Mouse (Mus musculus) forebrain, embryonic 15.5 days (tissue): Measurements from ENCODE around the gene Cdc42ep4. TPM values are rescaled to one million over a fixed set of nuclear protein-coding genes. Genes with fewer than 3 reads are reported as not detected.
A peak's percentile ranks its signal among the peaks of the same experiment; 100 is the strongest.

Experiments
- ATAC-seq: fragments of 200-750 bp; cut with Nextera tagmentation; replicated peaks from 2 replicates; pipeline ENCODE4 v1.8.0; 2017; ENCODE audit warnings: mild to moderate bottlenecking, moderate TSS enrichment, moderate library complexity
- H3K27ac ChIP-seq: fragments of 300-500 bp; sonication (generic); replicated peaks from 2 replicates; pipeline ENCODE4 v1.5.1; 2015; ENCODE audit warnings: mild to moderate bottlenecking, inconsistent platforms
- H3K27me3 ChIP-seq: fragments of 300-500 bp; sonication (generic); 2 replicates; pipeline ENCODE4 v1.6.1; 2015; ENCODE audit warnings: inconsistent platforms
- H3K36me3 ChIP-seq: fragments of 300-500 bp; sonication (generic); 2 replicates; pipeline ENCODE4 v1.6.1; 2015; ENCODE audit warnings: mild to moderate bottlenecking, inconsistent platforms
- H3K4me1 ChIP-seq: fragments of 300-500 bp; sonication (generic); 2 replicates; pipeline ENCODE4 v1.6.1; 2015; ENCODE audit warnings: inconsistent platforms
- H3K4me2 ChIP-seq: fragments of 300-500 bp; sonication (generic); replicated peaks from 2 replicates; pipeline ENCODE4 v1.6.1; 2015; ENCODE audit warnings: mild to moderate bottlenecking, inconsistent platforms
- H3K4me3 ChIP-seq: fragments of 300-500 bp; sonication (generic); 2 replicates; pipeline ENCODE4 v1.5.1; 2015; ENCODE audit warnings: mild to moderate bottlenecking, inconsistent platforms
- H3K9ac ChIP-seq: fragments of 300-500 bp; sonication (generic); replicated peaks from 2 replicates; pipeline ENCODE4 v1.6.1; 2015; ENCODE audit warnings: mild to moderate bottlenecking, inconsistent platforms
- H3K9me3 ChIP-seq: fragments of 300-500 bp; sonication (generic); 2 replicates; pipeline ENCODE4 v1.6.1; 2016; ENCODE audit warnings: inconsistent platforms
- WGBS: fragments of 180-500 bp; shearing (Covaris S2); methylation state at CpG from one replicate; pipeline ENCODE4 v1.1.7; 2015; ENCODE audit warnings: mixed read lengths; 5-methylcytosine and 5-hydroxymethylcytosine counted together
- polyA plus RNA-seq: library from polyadenylated mRNA; unstranded; fragments of >200 nt; fragmentation: Nextera tagmentation; extraction: Ambion mirVana; gene quantifications from 2 replicates; pipeline ENCODE4 v1.2.1, GENCODE M21; 2015

The Cdc42ep4 gene
- polyA plus RNA-seq, 1 experiment from 2014 or later: 97.2 TPM

DNA sequence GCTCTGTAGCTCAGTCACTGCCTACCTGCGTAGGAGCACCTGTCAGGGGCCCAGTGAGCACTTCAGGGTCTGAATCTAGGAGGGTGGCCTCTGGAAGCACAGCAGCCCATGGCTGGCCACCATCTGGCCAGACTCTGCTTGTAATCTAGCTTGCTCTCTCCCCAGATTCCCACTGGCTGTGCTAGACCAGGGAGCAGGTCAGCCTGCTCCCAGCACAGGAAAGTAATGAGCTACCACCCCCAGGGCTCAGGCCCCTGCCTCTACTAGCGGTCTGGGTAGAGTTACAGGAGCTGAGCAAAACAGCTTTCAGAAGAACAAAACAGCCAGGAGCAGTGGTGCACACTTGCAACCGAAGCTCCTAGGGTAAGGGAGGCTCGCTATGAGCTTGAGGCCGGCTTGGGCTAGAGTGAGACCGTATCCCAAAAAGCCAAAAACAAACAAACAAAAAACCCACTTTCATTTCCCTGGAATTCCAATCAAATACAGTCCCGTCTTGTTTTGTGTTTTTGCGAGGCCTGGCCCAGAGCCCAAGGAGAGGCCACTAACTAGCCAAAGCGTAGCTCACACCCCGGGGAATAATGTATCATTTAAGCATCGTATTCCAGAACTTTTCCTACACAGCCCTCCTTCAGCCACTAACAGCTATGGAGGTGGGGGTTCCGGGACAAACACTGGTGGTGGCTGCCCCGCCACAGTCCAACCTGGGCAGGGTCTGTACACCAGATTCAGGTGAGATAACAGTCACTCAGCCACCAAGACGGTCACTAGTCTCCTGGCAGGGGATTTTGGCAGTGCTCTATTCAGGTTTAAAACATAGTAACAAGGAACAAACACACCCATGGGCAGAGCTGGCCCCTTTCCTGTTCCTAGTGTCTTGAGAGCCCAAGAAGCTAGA, 24.4 kb downstream of the Cdc42ep4 start:
- H3K36me3 ChIP-seq: peaks cover 29% of the 10 kb centered on the region
- ATAC-seq: no peak
- no peaks in the 10 kb centered on the region for H3K27me3 ChIP-seq
- no peak overlapping the region for H3K9ac ChIP-seq
- H3K27ac ChIP-seq: peak overlapping the region; percentile 32
- 66% methylated on average over 14 of the region's 14 CpGs for WGBS
- H3K9me3 ChIP-seq: no peaks in the 10 kb centered on the region
- no peak overlapping the region for H3K4me3 ChIP-seq
- H3K4me2 ChIP-seq: no peak overlapping the region
- H3K4me1 ChIP-seq: peaks cover 45% of the 10 kb centered on the region

DNA sequence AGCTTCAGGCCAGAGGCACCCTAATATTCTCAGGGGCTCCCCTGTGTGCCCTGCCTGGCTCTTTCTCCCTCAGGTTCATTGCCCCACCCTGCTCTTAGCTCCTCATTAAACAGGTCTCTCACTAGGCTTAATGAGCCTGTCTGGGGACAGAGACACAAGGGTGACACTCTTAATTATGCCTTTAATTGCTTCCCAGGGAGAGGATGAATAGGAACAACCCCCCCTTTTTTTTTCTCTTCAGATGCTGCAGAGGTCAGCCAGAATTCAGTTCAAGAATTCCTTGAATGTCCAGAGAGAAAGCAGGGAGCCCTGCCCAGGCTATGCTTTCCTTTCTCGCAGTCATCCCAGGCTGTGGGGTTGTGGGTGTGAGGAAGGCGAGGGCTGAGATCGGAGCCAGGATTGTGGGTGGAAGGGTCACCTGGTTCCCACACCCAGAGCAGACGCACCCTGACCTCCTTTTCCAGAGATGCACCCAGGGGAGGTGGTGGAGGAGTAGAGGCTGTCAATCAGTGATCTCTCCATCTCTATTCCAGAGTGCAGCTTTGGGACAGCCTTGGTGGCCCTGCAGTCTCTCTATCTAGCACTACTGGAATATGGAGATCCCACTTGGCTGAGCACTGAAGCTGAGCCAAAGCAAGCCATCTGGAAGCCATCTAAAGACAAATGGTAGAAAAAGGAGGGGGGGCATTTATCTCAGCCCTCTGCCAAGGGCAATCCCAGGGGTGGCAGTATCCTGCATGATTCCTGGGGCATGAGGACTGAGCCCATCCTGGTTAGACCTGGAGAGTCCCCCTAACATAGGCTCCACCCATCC, 26.2 kb downstream of the Cdc42ep4 start:
- H3K4me2 ChIP-seq: no peak overlapping the region
- no peak overlapping the region for H3K9ac ChIP-seq
- H3K36me3 ChIP-seq: peaks cover 29% of the 10 kb centered on the region
- H3K4me3 ChIP-seq: no peak overlapping the region
- H3K27ac ChIP-seq: peak overlapping the region; percentile 58
- peak; percentile 54 for ATAC-seq
- H3K4me1 ChIP-seq: peaks cover 39% of the 10 kb centered on the region
- 53% methylated on average over 4 of the region's 4 CpGs for WGBS
- no peaks in the 10 kb centered on the region for H3K27me3 ChIP-seq
- H3K9me3 ChIP-seq: no peaks in the 10 kb centered on the region

- ATAC-seq: 0 out of 2 replicates have a peak, but pooled peaks have one; percentile 11
- no peak overlapping the region for H3K9ac ChIP-seq
- H3K27me3 ChIP-seq: no peaks in the 10 kb centered on the region
- H3K4me1 ChIP-seq: peaks cover 31% of the 10 kb centered on the region
- no peak overlapping the region for H3K4me3 ChIP-seq
- 73% methylated on average over 14 of the region's 14 CpGs for WGBS
- peaks cover 15% of the 10 kb centered on the region for H3K36me3 ChIP-seq
- no peaks in the 10 kb centered on the region for H3K9me3 ChIP-seq
- no peak overlapping the region for H3K4me2 ChIP-seq
- no peak overlapping the region for H3K27ac ChIP-seq
These were observed 29.1 kb downstream of the Cdc42ep4 start for GRCm38 (mm10) chr11:113722405-113723090.

- no peak for ATAC-seq
- no peak overlapping the region for H3K27ac ChIP-seq
- H3K4me2 ChIP-seq: no peak overlapping the region
- H3K9ac ChIP-seq: no peak overlapping the region
- WGBS: 76% methylated on average over 16 of the region's 16 CpGs
- H3K27me3 ChIP-seq: no peaks in the 10 kb centered on the region
- H3K36me3 ChIP-seq: no peaks in the 10 kb centered on the region
- no peaks in the 10 kb centered on the region for H3K9me3 ChIP-seq
- no peak overlapping the region for H3K4me3 ChIP-seq
- peaks cover 4% of the 10 kb centered on the region; the same call in 1 of the 2 replicates for H3K4me1 ChIP-seq
These were observed 33.8 kb downstream of the Cdc42ep4 start for GRCm38 (mm10) chr11:113717767-113718424.

GRCm38 (mm10) chr11:113716132-113716531, 35.5 kb downstream of the Cdc42ep4 start:
- no peak overlapping the region for H3K4me2 ChIP-seq
- no peak for ATAC-seq
- no peak overlapping the region for H3K27ac ChIP-seq
- no peaks in the 10 kb centered on the region for H3K4me1 ChIP-seq
- no peak overlapping the region for H3K4me3 ChIP-seq
- no peaks in the 10 kb centered on the region for H3K27me3 ChIP-seq
- no peaks in the 10 kb centered on the region for H3K9me3 ChIP-seq
- 94% methylated on average over 2 of the region's 2 CpGs for WGBS
- no peaks in the 10 kb centered on the region for H3K36me3 ChIP-seq
- H3K9ac ChIP-seq: no peak overlapping the region

GRCm38 (mm10) chr11:113715078-113715674, 36.5 kb downstream of the Cdc42ep4 start:
- Histone ChIP-seq H3K4me2 (no peak overlapping the region), H3K27ac (no peak overlapping the region), H3K9ac (no peak overlapping the region), H3K4me3 (no peak overlapping the region), H3K9me3 (no peaks in the 10 kb centered on the region), H3K27me3 (no peaks in the 10 kb centered on the region), H3K36me3 (no peaks in the 10 kb centered on the region), H3K4me1 (peaks cover 7% of the 10 kb centered on the region)
- 72% methylated on average over 7 of the region's 7 CpGs for WGBS
- no peak for ATAC-seq

- H3K9ac ChIP-seq: no peak overlapping the region
- H3K9me3 ChIP-seq: no peaks in the 10 kb centered on the region
- no peak overlapping the region for H3K4me3 ChIP-seq
- H3K4me1 ChIP-seq: peaks cover 17% of the 10 kb centered on the region
- H3K27me3 ChIP-seq: no peaks in the 10 kb centered on the region
- no peak overlapping the region for H3K27ac ChIP-seq
- WGBS: 45% methylated on average over 1 of the region's 1 CpGs
- no peak for ATAC-seq
- H3K36me3 ChIP-seq: no peaks in the 10 kb centered on the region
- H3K4me2 ChIP-seq: no peak overlapping the region
These were observed 40.6 kb downstream of the Cdc42ep4 start for GRCm38 (mm10) chr11:113711061-113711460.

DNA sequence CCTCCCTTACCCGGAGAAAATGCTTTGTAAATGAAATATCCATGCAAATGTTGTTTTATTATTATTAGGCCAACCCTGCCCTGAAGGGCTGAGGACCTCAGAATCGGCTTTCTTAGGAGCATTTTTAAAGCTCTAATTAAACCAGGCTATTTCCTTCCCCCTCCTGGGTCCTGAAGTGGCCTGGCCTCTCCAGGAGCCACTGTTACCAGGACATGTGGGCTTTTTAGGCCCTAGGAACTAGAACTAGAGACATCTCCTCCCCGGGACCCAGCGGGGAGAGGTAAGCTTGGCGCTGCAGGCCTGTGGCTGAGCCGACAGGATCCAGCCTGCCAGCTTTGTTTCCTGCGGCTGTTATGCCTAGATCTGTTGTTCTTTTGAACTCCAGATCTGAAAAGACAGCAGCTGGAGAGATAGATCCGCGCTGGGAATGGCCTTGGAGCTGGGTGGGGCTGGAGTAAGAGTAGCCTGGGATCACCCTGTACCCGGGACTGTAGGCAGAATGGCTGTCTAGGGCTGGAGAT, 41.4 kb downstream of the Cdc42ep4 start:
- Histone ChIP-seq H3K9ac (no peak overlapping the region), H3K9me3 (no peaks in the 10 kb centered on the region), H3K27me3 (no peaks in the 10 kb centered on the region), H3K4me1 (peaks cover 17% of the 10 kb centered on the region), H3K36me3 (no peaks in the 10 kb centered on the region), H3K27ac (peak overlapping the region; percentile 47; the same call in 1 of the 2 replicates), H3K4me3 (no peak overlapping the region), H3K4me2 (no peak overlapping the region)
- WGBS: under 1% methylated on average over 10 of the region's 10 CpGs
- peak; percentile 53 for ATAC-seq

DNA sequence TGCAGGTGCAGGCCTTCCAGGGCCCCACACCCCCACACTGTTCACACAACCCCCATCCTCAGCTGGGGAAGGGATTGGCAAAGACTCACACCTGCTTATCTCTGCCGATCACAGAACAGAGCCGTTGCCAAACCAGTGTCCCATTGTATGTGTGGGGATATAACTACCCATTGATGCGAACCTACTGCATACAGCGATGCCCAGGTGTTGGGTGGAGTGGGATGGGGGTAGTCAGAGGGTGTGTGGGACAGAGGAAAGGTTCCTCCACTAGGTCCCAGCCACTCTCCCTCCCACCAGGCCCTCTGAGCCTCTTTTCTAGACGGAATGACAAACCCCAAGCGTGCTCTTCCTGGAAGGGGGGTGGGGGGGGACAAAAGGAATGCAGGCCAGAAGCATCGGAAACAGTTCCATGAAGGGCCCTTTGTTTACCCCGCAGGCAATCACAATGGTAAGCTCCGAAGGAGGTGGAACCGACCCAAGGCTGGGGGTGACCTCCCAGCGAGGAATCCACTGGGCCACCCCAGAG, 41.9 kb downstream of the Cdc42ep4 start, which contains the start of gene Cpsf4l:
TSS of gene Cpsf4l (minus strand) at position 287 of the 526 bp plus-strand sequence.
- H3K36me3 ChIP-seq: no peaks in the 10 kb centered on the region
- H3K27me3 ChIP-seq: no peaks in the 10 kb centered on the region
- 2% methylated on average over 11 of the region's 11 CpGs for WGBS
- peak within 1 kb of the TSS; percentile 47; the same call in 1 of the 2 replicates for H3K27ac ChIP-seq
- peaks cover 17% of the 10 kb centered on the region for H3K4me1 ChIP-seq
- H3K9ac ChIP-seq: no peak within 1 kb of the TSS
- H3K4me3 ChIP-seq: no peak within 1 kb of the TSS
- H3K4me2 ChIP-seq: no peak within 1 kb of the TSS
- H3K9me3 ChIP-seq: no peaks in the 10 kb centered on the region
- ATAC-seq: 0 out of 2 replicates have a peak, but pooled peaks have one; percentile 26

- no peak overlapping the region for H3K9ac ChIP-seq
These were observed 42.4 kb downstream of the Cdc42ep4 start for GRCm38 (mm10) chr11:113709272-113709671.

More at GRCm38 (mm10) chr11:113709272-113709671, 42.4 kb downstream of the Cdc42ep4 start:
- Histone ChIP-seq H3K4me3 (no peak overlapping the region), H3K27ac (no peak overlapping the region), H3K4me1 (peaks cover 17% of the 10 kb centered on the region), H3K9me3 (no peaks in the 10 kb centered on the region), H3K36me3 (no peaks in the 10 kb centered on the region), H3K4me2 (no peak overlapping the region), H3K27me3 (no peaks in the 10 kb centered on the region)
- 12% methylated on average over 15 of the region's 15 CpGs for WGBS
- no peak for ATAC-seq
